In the genomic region with DNA sequence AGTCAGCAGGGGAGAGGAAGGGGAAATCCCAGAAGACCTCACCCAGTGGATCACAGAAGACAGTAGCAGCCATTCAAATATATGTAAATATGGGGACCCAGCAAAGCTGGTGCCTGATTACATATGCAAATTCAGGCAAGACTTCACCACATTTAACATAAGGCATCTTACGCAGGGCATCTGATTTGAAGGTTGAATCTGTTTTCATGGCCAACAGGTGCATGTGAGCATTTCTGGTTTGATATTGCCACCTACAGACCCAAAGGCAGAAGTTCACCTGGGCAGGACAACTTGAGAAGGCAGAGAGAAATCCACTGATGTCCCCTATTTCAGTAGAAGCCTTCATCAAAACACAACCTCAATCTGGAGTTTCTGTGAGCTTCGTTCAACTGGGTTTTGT, we compare ENCODE assay signal across 11 mouse cellular contexts. TPM values are rescaled to one million over a fixed set of nuclear protein-coding genes. Genes with fewer than 3 reads are reported as not detected.
DNase-seq lines count a peak whose midpoint lies in the region; ATAC-seq and TF ChIP-seq lines count a peak whose summit lies in the region.
"Had no signal": no experiment of that assay in that cellular context is flagged by ENCODE, and none has a peak within 500 bp of the region (broad histone marks: within the 10 kb centered on the region; RNA-seq: fewer than 3 reads in every experiment).

No protein-coding gene starts in this region.

- intact Hi-C loops in heart, postnatal 10 days (cut with DNase I), result no loop called here

- in situ Hi-C loops in Patski (cut with MboI; ENCODE audit: low pct_unique_long_range_greater_than_20kb), result no loop called here

- no peak for ATAC-seq in heart, postnatal 0 days (ENCODE audit: insufficient read depth, low read depth)
- ATAC-seq in midbrain, embryonic 14.5 days (ENCODE audit: low FRiP score, low TSS enrichment), result no peak
- ATAC-seq in Patski, result no peak

- H3K36me3 ChIP-seq in heart, postnatal 0 days (replicated peaks; ENCODE audit: control insufficient read depth, insufficient read depth, low read length), result no peaks in the 10 kb centered on the region
- no peaks in the 10 kb centered on the region for H3K36me3 ChIP-seq in midbrain, embryonic 14.5 days (ENCODE audit: control insufficient read depth, insufficient read depth, low read length)
- no peaks in the 10 kb centered on the region for H3K36me3 ChIP-seq in midbrain, embryonic 10.5 days
- H3K36me3 ChIP-seq in thymus, adult 2 months (ENCODE audit: control insufficient read depth, insufficient read depth, low read length), result no peaks in the 10 kb centered on the region
- H3K36me3 ChIP-seq: embryonic facial prominence, embryonic 15.5 days; heart, embryonic 13.5 days; limb, embryonic 12.5 days had no signal

- H3K9ac ChIP-seq in heart, postnatal 0 days (replicated peaks; ENCODE audit: low read depth, low read length), result no peak overlapping the region
- no peak overlapping the region for H3K9ac ChIP-seq in midbrain, embryonic 14.5 days (replicated peaks; ENCODE audit: low read length)
- H3K9ac ChIP-seq: embryonic facial prominence, embryonic 15.5 days; heart, embryonic 13.5 days; limb, embryonic 12.5 days had no signal

- no peak for DNase-seq in heart, postnatal 0 days (ENCODE audit: low spot score)
- no peak for DNase-seq in heart, postnatal 10 days
- DNase-seq in midbrain, embryonic 14.5 days, result peak; percentile 59
- DNase-seq in midbrain, embryonic 10.5 days (ENCODE audit: low spot score), result no peak
- no peak for DNase-seq in Patski (ENCODE audit: low read depth, low spot score)
- peak; percentile 45 for DNase-seq in thymus, adult 2 months
- no peak for DNase-seq in adrenal gland, adult 18-20 months (ENCODE audit: low spot score in 2 of 2)
- DNase-seq in gastrocnemius, postnatal 25 days, result no peak

- TF ChIP-seq CTCF in heart, postnatal 0 days (IDR thresholded peaks at IDR 0.05; ENCODE audit: low read depth), result peak; percentile 29
- peak; percentile 35 for TF ChIP-seq CTCF in Patski (IDR thresholded peaks at IDR 0.05)
- no peak for TF ChIP-seq CTCF in thymus, adult 2 months (IDR thresholded peaks at IDR 0.05; ENCODE audit: borderline replicate concordance, control insufficient read depth, extremely low read depth, insufficient read depth, low read length, poor library complexity)

- no peak overlapping the region for H3K4me2 ChIP-seq in heart, postnatal 0 days (ENCODE audit: low read depth, low read length)
- H3K4me2 ChIP-seq in midbrain, embryonic 14.5 days (ENCODE audit: low read length), result no peak overlapping the region
- H3K4me2 ChIP-seq: embryonic facial prominence, embryonic 15.5 days; heart, embryonic 13.5 days; limb, embryonic 12.5 days had no signal

- WGBS in heart, postnatal 0 days, result 63% methylated on average over 2 of the region's 2 CpGs
- WGBS in midbrain, embryonic 14.5 days, result 54% methylated on average over 2 of the region's 2 CpGs
- 59% methylated on average over 2 of the region's 2 CpGs for WGBS in midbrain, embryonic 10.5 days
- 64% methylated on average over 2 of the region's 2 CpGs for WGBS in thymus, adult 2 months

- H3K4me3 ChIP-seq in heart, postnatal 0 days (ENCODE audit: low read depth, low read length), result no peak overlapping the region
- H3K4me3 ChIP-seq in midbrain, embryonic 14.5 days (replicated peaks; ENCODE audit: low read depth, low read length), result no peak overlapping the region
- H3K4me3 ChIP-seq in midbrain, embryonic 10.5 days, result no peak overlapping the region
- H3K4me3 ChIP-seq in thymus, adult 2 months (ENCODE audit: control insufficient read depth, insufficient read depth, low read length), result no peak overlapping the region
- H3K4me3 ChIP-seq: embryonic facial prominence, embryonic 15.5 days; heart, embryonic 13.5 days; limb, embryonic 12.5 days had no signal

- POLR2A ChIA-PET in Patski (lab: Charles Lee), result no interaction called here

- no peak overlapping the region for H3K27ac ChIP-seq in heart, postnatal 0 days (ENCODE audit: low read depth)
- no peak overlapping the region for H3K27ac ChIP-seq in midbrain, embryonic 14.5 days (replicated peaks; ENCODE audit: low read depth, low read length)
- no peak overlapping the region for H3K27ac ChIP-seq in midbrain, embryonic 10.5 days (replicated peaks)
- no peak overlapping the region for H3K27ac ChIP-seq in thymus, adult 2 months (ENCODE audit: control insufficient read depth, insufficient read depth, low read length)
- H3K27ac ChIP-seq: embryonic facial prominence, embryonic 15.5 days; heart, embryonic 13.5 days; limb, embryonic 12.5 days had no signal

- no peaks in the 10 kb centered on the region for H3K9me3 ChIP-seq in heart, postnatal 0 days (replicated peaks; ENCODE audit: control insufficient read depth, low read length)
- no peaks in the 10 kb centered on the region for H3K9me3 ChIP-seq in midbrain, embryonic 14.5 days (ENCODE audit: control insufficient read depth, low read length)
- no peaks in the 10 kb centered on the region for H3K9me3 ChIP-seq in midbrain, embryonic 10.5 days (replicated peaks)
- H3K9me3 ChIP-seq: embryonic facial prominence, embryonic 15.5 days; heart, embryonic 13.5 days; limb, embryonic 12.5 days had no signal

- H3K4me1 ChIP-seq in heart, postnatal 0 days (ENCODE audit: control insufficient read depth, insufficient read depth), result no peaks in the 10 kb centered on the region
- H3K4me1 ChIP-seq in midbrain, embryonic 14.5 days (ENCODE audit: control insufficient read depth, insufficient read depth, low read length), result no peaks in the 10 kb centered on the region
- no peaks in the 10 kb centered on the region for H3K4me1 ChIP-seq in midbrain, embryonic 10.5 days
- no peaks in the 10 kb centered on the region for H3K4me1 ChIP-seq in thymus, adult 2 months (replicated peaks; ENCODE audit: control insufficient read depth, insufficient read depth, low read length)
- H3K4me1 ChIP-seq: embryonic facial prominence, embryonic 15.5 days; heart, embryonic 13.5 days; limb, embryonic 12.5 days had no signal

- no peak for TF ChIP-seq EP300 in heart, postnatal 0 days (IDR thresholded peaks at IDR 0.05; ENCODE audit: low read depth)

- CTCF ChIA-PET in Patski (lab: Charles Lee), result no interaction called here

- TF ChIP-seq POLR2A in thymus, adult 2 months (IDR thresholded peaks at IDR 0.05; ENCODE audit: control insufficient read depth, extremely low read depth, insufficient read depth, low read length, poor library complexity), result no peak

- no peaks in the 10 kb centered on the region for H3K27me3 ChIP-seq in heart, postnatal 0 days (ENCODE audit: control insufficient read depth, insufficient read depth, low read length)
- H3K27me3 ChIP-seq in midbrain, embryonic 14.5 days (ENCODE audit: control insufficient read depth, insufficient read depth, low read length), result no peaks in the 10 kb centered on the region
- H3K27me3 ChIP-seq in midbrain, embryonic 10.5 days (ENCODE audit: low read depth, poor library complexity, severe bottlenecking), result no peaks in the 10 kb centered on the region
- H3K27me3 ChIP-seq in Patski, result peaks cover 39% of the 10 kb centered on the region
- H3K27me3 ChIP-seq in thymus, adult 2 months (ENCODE audit: control insufficient read depth, insufficient read depth, low read length), result no peaks in the 10 kb centered on the region
- H3K27me3 ChIP-seq: embryonic facial prominence, embryonic 15.5 days; heart, embryonic 13.5 days; limb, embryonic 12.5 days had no signal

RNA-seq across cellular contexts. Expression of a gene that starts 48.8 kb away (rescaled TPM):
- not detected in 2 replicates for total RNA-seq in heart, postnatal 0 days (2014; rRNA removed; ENCODE audit: low replicate concordance)
- not detected in 2 replicates for polyA plus RNA-seq in heart, postnatal 0 days (2015; fragmentation: Nextera tagmentation; extraction: Ambion mirVana)
- total RNA-seq in heart, postnatal 10 days (2021), result under 1 TPM in 1 of 2 experiments, not detected in 1; 0.22 TPM
- not detected in 2 replicates for polyA plus RNA-seq in midbrain, embryonic 14.5 days (2014; fragmentation: Nextera tagmentation; extraction: Ambion mirVana)
- not detected in 2 replicates for polyA plus RNA-seq in midbrain, embryonic 10.5 days (2016; fragmentation: Nextera tagmentation; extraction: Ambion mirVana)
- polyA plus RNA-seq in Patski (2021), result not detected
- polyA plus RNA-seq in thymus, adult 2 months (2012; rRNA removed), result 6.0 and 7.2 TPM in 2 replicates
- not detected for total RNA-seq in adrenal gland, adult 18-20 months (2021)
- not detected for total RNA-seq in gastrocnemius, postnatal 25 days (2021)
- polyA plus RNA-seq: embryonic facial prominence, embryonic 15.5 days; heart, embryonic 13.5 days; limb, embryonic 12.5 days had no signal

Comparison
In these comparisons a context has a peak if more than half of its experiments do, and no peak if none do; other contexts are left out.
1. DNase-seq: peak in midbrain, embryonic 14.5 days (single experiment) and thymus, adult 2 months (single experiment); none in heart, postnatal 0 days (single experiment), heart, postnatal 10 days (0 of 2), midbrain, embryonic 10.5 days (single experiment), Patski (single experiment), adrenal gland, adult 18-20 months (0 of 2) and gastrocnemius, postnatal 25 days (single experiment).